ENCODE assay signal across 30 mouse cellular contexts in genomic region chr11:113595144-113595543, GRCm38 (mm10). TPM values are rescaled to one million over a fixed set of nuclear protein-coding genes. Genes with fewer than 3 reads are reported as not detected.
"Had no signal": no experiment of that assay in that cellular context is flagged by ENCODE, and none has a peak within 500 bp of the region (broad histone marks: within the 10 kb centered on the region; RNA-seq: fewer than 3 reads in every experiment).

No protein-coding gene starts in this region.

- ATAC-seq: forebrain, embryonic 13.5 days; forebrain, embryonic 14.5 days; forebrain, embryonic 15.5 days; forebrain, postnatal 0 days had no signal

- H3K4me1 ChIP-seq: embryonic facial prominence, embryonic 12.5 days; embryonic facial prominence, embryonic 13.5 days; embryonic facial prominence, embryonic 15.5 days; forebrain, embryonic 12.5 days; forebrain, embryonic 13.5 days; forebrain, embryonic 15.5 days; heart, embryonic 10.5 days had no signal

- H3K27me3 ChIP-seq: embryonic facial prominence, embryonic 12.5 days; embryonic facial prominence, embryonic 13.5 days; embryonic facial prominence, embryonic 15.5 days; forebrain, embryonic 12.5 days; forebrain, embryonic 13.5 days; forebrain, embryonic 15.5 days had no signal

- H3K36me3 ChIP-seq: embryonic facial prominence, embryonic 10.5 days; embryonic facial prominence, embryonic 12.5 days; embryonic facial prominence, embryonic 13.5 days; embryonic facial prominence, embryonic 15.5 days; forebrain, embryonic 10.5 days; forebrain, embryonic 12.5 days; forebrain, embryonic 15.5 days; heart, embryonic 10.5 days had no signal

- DNase-seq: cerebellum, adult 9-10 months; cerebellum, adult 9-11 months; cerebellum, postnatal 10 days; cerebellum, postnatal 14 days; cerebellum, postnatal 25 days; cerebellum, postnatal 36 days; embryo, embryonic 11 days; forebrain, postnatal 0 days; gastrocnemius, adult 2 months; gastrocnemius, postnatal 10 days; gastrocnemius, postnatal 14 days; gastrocnemius, postnatal 25 days; gastrocnemius, postnatal 36 days; heart, adult 11 months; heart, adult 18-20 months; heart, adult 2 months had no signal

- H3K4me2 ChIP-seq: embryonic facial prominence, embryonic 12.5 days; embryonic facial prominence, embryonic 13.5 days; embryonic facial prominence, embryonic 15.5 days; forebrain, embryonic 12.5 days; forebrain, embryonic 13.5 days; forebrain, embryonic 15.5 days had no signal

- H3K4me3 ChIP-seq: embryonic facial prominence, embryonic 10.5 days; embryonic facial prominence, embryonic 12.5 days; embryonic facial prominence, embryonic 13.5 days; embryonic facial prominence, embryonic 15.5 days; erythroblast, embryonic 14.5 days; forebrain, embryonic 10.5 days; forebrain, embryonic 12.5 days; forebrain, embryonic 13.5 days; forebrain, embryonic 15.5 days; gastrocnemius, adult 2 months; heart, adult 2 months; heart, embryonic 10.5 days had no signal

- H3K9me3 ChIP-seq: embryonic facial prominence, embryonic 10.5 days; embryonic facial prominence, embryonic 12.5 days; embryonic facial prominence, embryonic 13.5 days; embryonic facial prominence, embryonic 15.5 days; forebrain, embryonic 10.5 days; forebrain, embryonic 12.5 days; forebrain, embryonic 13.5 days; forebrain, embryonic 15.5 days; heart, embryonic 10.5 days had no signal

- H3K27ac ChIP-seq: embryonic facial prominence, embryonic 10.5 days; embryonic facial prominence, embryonic 12.5 days; embryonic facial prominence, embryonic 13.5 days; embryonic facial prominence, embryonic 15.5 days; forebrain, embryonic 10.5 days; forebrain, embryonic 12.5 days; forebrain, embryonic 13.5 days; forebrain, embryonic 15.5 days; gastrocnemius, adult 2 months; heart, adult 2 months; heart, embryonic 10.5 days had no signal

- H3K9ac ChIP-seq: embryonic facial prominence, embryonic 12.5 days; embryonic facial prominence, embryonic 13.5 days; embryonic facial prominence, embryonic 15.5 days; forebrain, embryonic 12.5 days; forebrain, embryonic 13.5 days; forebrain, embryonic 15.5 days; forebrain, postnatal 0 days had no signal

RNA-seq across cellular contexts. Expression of gene Sstr2, which starts 24.0 kb away (rescaled TPM):
- total RNA-seq: gastrocnemius, adult 18-20 months; gastrocnemius, adult 2 months; gastrocnemius, adult 8-10 months; gastrocnemius, postnatal 14 days; gastrocnemius, postnatal 25 days; gastrocnemius, postnatal 36 days; heart, adult 18-20 months; heart, adult 2 months; heart, adult 8-10 months had no signal
- polyA plus RNA-seq: erythroblast, embryonic 14.5 days; heart, adult 2 months had no signal
